Mouse (Mus musculus): ENCODE results near the gene Acer1.

DNA sequence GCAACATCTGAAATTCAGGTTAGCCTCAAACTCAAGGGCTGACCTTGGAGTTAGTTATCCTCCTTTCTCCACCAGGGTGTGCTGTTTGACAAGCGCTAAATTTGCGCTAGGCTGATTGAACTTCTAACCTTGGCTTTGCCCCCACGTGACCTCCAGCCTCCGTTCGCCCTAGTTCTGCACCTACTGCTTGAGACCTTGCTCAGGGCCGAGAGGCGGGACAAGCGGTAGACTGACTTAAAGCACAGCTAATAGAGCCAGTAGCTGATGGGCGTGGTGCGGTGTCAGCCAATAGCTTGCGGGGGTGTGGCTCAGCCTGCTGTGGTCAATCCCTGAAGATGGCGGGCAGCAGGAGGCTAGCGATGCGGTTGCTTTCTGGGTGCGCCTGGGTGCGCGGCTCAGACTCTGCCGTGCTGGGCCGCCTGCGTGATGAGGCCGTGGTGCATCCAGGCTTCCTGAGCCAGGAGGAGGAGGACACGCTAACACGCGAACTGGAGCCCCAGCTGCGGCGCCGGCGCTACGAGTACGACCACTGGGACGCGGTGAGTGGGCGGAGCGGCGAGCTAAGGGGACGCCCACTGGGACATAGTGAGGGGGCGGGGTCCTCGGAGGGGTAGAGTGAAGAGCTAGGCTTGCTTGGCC is 15.2 kb upstream of the Acer1 start, which contains the start of gene Alkbh7:
- TF ChIP-seq CTCF (IDR thresholded peaks at IDR 0.05; ENCODE audit: low read depth) (peak; percentile 97), EP300 (IDR thresholded peaks at IDR 0.05; ENCODE audit: low read depth) (0 out of 2 replicates have a peak, but pooled peaks have one; percentile 52)
